Mouse (Mus musculus) hindbrain, embryonic 15.5 days (tissue): ENCODE measurements around the gene Lcmt2. TPM values are rescaled to one million over a fixed set of nuclear protein-coding genes. Genes with fewer than 3 reads are reported as not detected.
"Not testable (repeated sequence)": the region's sequence is repeated elsewhere in the genome, so short reads cannot be mapped to it uniquely, and the experiment has no call there.

Experiments used
- ATAC-seq: fragments of 200-750 bp; cut with Nextera tagmentation; 2 replicates; pipeline ENCODE4 v1.8.0; 2017; ENCODE audit warnings: low read depth, moderate number of reproducible peaks, moderate TSS enrichment; ENCODE audit not compliant: low FRiP score
- H3K27ac ChIP-seq: fragments of 300-500 bp; sonication (generic); replicated peaks from 2 replicates; pipeline ENCODE4 v1.5.1; 2015; ENCODE audit warnings: mild to moderate bottlenecking, inconsistent platforms
- H3K27me3 ChIP-seq: fragments of 300-500 bp; sonication (generic); 2 replicates; pipeline ENCODE4 v1.6.1; 2015; ENCODE audit warnings: control low read depth, inconsistent platforms
- H3K36me3 ChIP-seq: fragments of 300-500 bp; sonication (generic); 2 replicates; pipeline ENCODE4 v1.6.1; 2015; ENCODE audit warnings: control low read depth, inconsistent platforms
- H3K4me1 ChIP-seq: fragments of 300-500 bp; sonication (generic); replicated peaks from 2 replicates; pipeline ENCODE4 v1.6.1; 2015; ENCODE audit warnings: control low read depth, inconsistent platforms
- H3K4me2 ChIP-seq: fragments of 300-500 bp; sonication (generic); 2 replicates; pipeline ENCODE4 v1.6.1; 2015; ENCODE audit warnings: moderate library complexity, mild to moderate bottlenecking, inconsistent platforms
- H3K4me3 ChIP-seq: fragments of 300-500 bp; sonication (generic); 2 replicates; pipeline ENCODE4 v1.5.1; 2015; ENCODE audit warnings: mild to moderate bottlenecking, inconsistent platforms
- H3K9ac ChIP-seq: fragments of 300-500 bp; sonication (generic); 2 replicates; pipeline ENCODE4 v1.6.1; 2015; ENCODE audit warnings: inconsistent platforms
- H3K9me3 ChIP-seq: fragments of 300-500 bp; sonication (generic); 2 replicates; pipeline ENCODE4 v1.6.1; 2016; ENCODE audit warnings: control low read depth, inconsistent platforms
- WGBS: fragments of 180-500 bp; shearing (Covaris S2); methylation state at CpG from one replicate; pipeline ENCODE4 v1.1.7; 2015; 5-methylcytosine and 5-hydroxymethylcytosine counted together
- polyA plus RNA-seq: library from polyadenylated mRNA; unstranded; fragments of >200 nt; fragmentation: Nextera tagmentation; extraction: Ambion mirVana; gene quantifications from 2 replicates; pipeline ENCODE4 v1.2.1, GENCODE M21; 2015

Gene Lcmt2
- polyA plus RNA-seq, 1 experiment from 2014 or later = 21.0 TPM

DNA sequence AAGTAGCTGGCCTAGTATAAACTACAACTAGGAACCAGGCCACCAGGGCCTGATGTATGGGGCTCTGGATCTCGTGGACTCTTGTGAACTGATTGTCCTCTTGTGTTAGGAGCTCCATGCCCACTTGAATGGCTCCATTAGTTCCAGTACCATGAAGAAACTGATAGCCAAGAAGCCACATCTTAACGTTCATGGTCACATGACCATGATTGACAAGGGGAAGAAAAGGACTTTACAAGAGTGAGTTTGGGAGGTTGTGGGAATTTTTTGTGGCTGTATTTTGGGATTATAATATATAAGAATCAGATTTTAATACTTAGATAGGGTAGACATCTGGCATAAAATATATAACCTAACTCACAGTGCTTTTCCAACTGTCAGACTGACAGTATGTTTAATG, 2.0 kb upstream of the Lcmt2 start:
- Histone ChIP-seq H3K9ac (no peak overlapping the region), H3K4me2 (no peak overlapping the region), H3K36me3 (peaks cover 30% of the 10 kb centered on the region), H3K27ac (no peak overlapping the region), H3K4me1 (peaks cover 38% of the 10 kb centered on the region), H3K9me3 (no peaks in the 10 kb centered on the region), H3K27me3 (no peaks in the 10 kb centered on the region), H3K4me3 (no peak overlapping the region)
- no peak for ATAC-seq
- WGBS = 42% methylated on average over 2 of the region's 2 CpGs

DNA sequence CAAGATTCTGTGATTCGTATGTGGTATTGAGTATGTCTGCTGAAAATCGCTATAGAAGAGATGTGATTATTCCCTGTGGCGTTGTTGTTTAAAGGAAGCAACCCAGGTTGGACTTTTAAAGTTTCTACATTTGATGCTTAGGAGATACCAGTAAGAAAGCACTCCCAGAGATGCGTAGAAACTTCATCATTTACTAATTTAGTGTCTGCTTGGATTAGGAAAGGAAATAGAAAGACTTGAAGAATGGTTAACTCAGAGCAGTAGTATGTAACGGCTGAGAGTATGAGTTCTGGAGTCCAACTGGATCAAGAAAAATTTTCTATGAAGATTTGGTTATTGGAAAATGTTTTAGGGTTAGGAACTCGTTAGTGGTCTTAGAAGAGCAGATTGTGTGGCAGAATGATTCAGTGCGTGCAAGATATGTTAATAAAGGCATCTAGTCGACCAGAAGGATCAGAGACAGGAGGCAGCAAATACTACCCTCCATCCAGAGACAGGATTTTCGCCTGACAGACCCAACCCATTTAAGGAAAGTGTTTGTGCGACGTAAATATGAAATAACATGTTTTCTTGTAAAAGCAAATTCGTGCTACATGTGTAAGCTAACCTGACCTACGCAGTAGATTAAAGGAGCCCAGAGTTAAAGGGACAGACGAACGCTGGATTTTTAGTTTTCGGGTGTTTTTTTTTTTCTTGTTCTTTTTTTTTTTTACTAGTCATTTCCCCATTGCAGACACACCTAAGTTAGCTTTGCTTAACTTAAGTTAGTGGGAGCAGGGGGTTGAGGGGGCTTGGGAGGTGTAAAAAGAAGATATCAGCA, 973 bp upstream of the Lcmt2 start:
- H3K9ac ChIP-seq = peak overlapping the region; percentile 88
- H3K9me3 ChIP-seq = no peaks in the 10 kb centered on the region
- H3K4me2 ChIP-seq = peak overlapping the region; percentile 89
- H3K27me3 ChIP-seq = no peaks in the 10 kb centered on the region
- peaks cover 23% of the 10 kb centered on the region for H3K36me3 ChIP-seq
- H3K27ac ChIP-seq = peak overlapping the region; percentile 100
- ATAC-seq = no peak
- WGBS = 69% methylated on average over 16 of the region's 16 CpGs
- peaks cover 40% of the 10 kb centered on the region for H3K4me1 ChIP-seq
- peak overlapping the region; percentile 78 for H3K4me3 ChIP-seq

DNA sequence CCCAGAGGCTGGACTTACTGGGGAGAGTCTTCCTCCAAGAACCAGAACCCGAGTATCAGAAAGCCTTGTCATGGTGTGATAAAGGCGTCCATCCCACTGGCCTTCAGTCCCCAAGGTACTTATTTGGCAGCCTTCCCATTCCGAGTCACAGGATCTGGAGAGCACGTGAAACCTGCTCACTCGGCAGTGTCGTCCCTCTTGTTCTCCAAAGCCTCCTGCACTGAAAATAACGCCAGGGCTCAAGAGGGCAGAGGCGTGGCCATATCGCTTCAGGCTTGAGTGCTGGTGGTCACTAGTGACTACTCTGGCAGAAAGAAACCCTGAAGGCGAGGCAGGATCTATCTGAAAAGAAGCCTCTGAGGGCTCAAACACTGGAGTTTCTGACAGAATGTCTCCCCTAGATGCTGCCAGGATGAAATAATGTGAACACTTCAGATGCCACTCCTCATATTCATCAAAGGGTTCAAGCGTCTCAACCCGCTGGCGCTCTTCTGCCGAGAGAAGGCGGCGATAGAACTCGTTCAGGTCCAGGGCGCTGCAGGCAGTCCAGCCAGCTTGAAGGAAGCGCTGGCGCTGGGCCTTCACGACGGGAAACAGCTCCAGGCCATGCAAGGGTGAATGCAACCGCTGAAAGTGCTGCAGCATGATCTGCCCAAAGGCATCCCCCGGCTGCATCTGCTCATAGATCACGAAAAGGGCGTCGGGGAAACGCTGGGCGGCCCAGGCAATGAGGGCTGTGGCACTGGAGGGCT, 1.0 kb downstream of the Lcmt2 start:
- H3K4me2 ChIP-seq = peak overlapping the region; percentile 89
- peak overlapping the region; percentile 78 for H3K4me3 ChIP-seq
- H3K27me3 ChIP-seq = no peaks in the 10 kb centered on the region
- H3K36me3 ChIP-seq = 0 out of 2 replicates have a peak, but pooled peaks cover 15% of the 10 kb centered on the region
- no peaks in the 10 kb centered on the region for H3K9me3 ChIP-seq
- 42% methylated on average over 29 of the region's 29 CpGs for WGBS
- H3K4me1 ChIP-seq = peaks cover 40% of the 10 kb centered on the region
- ATAC-seq = peak; percentile 29; the same call in 1 of the 2 replicates
- H3K27ac ChIP-seq = peak overlapping the region; percentile 100
- peak overlapping the region; percentile 88 for H3K9ac ChIP-seq

GRCm38 (mm10) chr2:121137371-121137770, 3.1 kb downstream of the Lcmt2 start:
- no peak for ATAC-seq
- H3K27me3 ChIP-seq = no peaks in the 10 kb centered on the region
- H3K4me1 ChIP-seq = peaks cover 39% of the 10 kb centered on the region
- H3K4me3 ChIP-seq = no peak overlapping the region
- H3K36me3 ChIP-seq = 0 out of 2 replicates have a peak, but pooled peaks cover 9% of the 10 kb centered on the region
- WGBS = 98% methylated on average over 4 of the region's 4 CpGs
- no peaks in the 10 kb centered on the region for H3K9me3 ChIP-seq
- no peak overlapping the region for H3K27ac ChIP-seq
- H3K4me2 ChIP-seq = 0 out of 2 replicates have a peak overlapping the region, but pooled peaks have one; percentile 13
- no peak overlapping the region for H3K9ac ChIP-seq

GRCm38 (mm10) chr2:121132822-121133221, 7.6 kb downstream of the Lcmt2 start:
- Histone ChIP-seq H3K27ac (no peak overlapping the region), H3K9ac (no peak overlapping the region)
- 80% methylated on average over 1 of the region's 1 CpGs for WGBS

GRCm38 (mm10) chr2:121128865-121129620, 11.4 kb downstream of the Lcmt2 start:
- H3K9ac ChIP-seq = no peak overlapping the region
- WGBS = 81% methylated on average over 9 of the region's 9 CpGs
- H3K4me1 ChIP-seq = no peaks in the 10 kb centered on the region
- no peaks in the 10 kb centered on the region for H3K27me3 ChIP-seq
- H3K9me3 ChIP-seq = no peaks in the 10 kb centered on the region
- H3K4me3 ChIP-seq = no peak overlapping the region
- ATAC-seq = no peak
- no peaks in the 10 kb centered on the region for H3K36me3 ChIP-seq
- no peak overlapping the region for H3K27ac ChIP-seq
- no peak overlapping the region for H3K4me2 ChIP-seq

More at GRCm38 (mm10) chr2:121132822-121133221, 7.6 kb downstream of the Lcmt2 start:
- Histone ChIP-seq H3K4me1 (peaks cover 4% of the 10 kb centered on the region), H3K36me3 (0 out of 2 replicates have a peak, but pooled peaks cover 4% of the 10 kb centered on the region), H3K27me3 (no peaks in the 10 kb centered on the region), H3K4me2 (no peak overlapping the region), H3K9me3 (no peaks in the 10 kb centered on the region), H3K4me3 (no peak overlapping the region)
- ATAC-seq = no peak

DNA sequence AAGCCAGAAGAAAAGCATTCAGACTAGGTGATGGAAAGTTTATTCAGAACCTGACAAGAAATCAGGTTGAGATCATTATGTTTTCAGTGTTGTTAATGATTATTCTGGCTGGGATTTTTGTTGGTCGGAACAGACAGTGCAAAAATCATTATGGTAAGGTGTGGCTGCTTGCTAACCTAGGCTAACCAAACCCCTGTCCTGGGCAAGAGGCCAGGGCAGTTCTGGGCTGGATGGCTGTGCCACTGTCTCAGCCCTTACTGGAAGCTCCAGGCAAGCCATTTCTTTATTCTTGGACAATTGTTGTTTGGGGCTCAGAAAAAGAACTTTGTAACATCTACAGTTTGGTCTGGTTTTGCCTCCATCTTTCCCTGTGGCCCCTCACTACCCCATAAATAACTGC, 12.9 kb downstream of the Lcmt2 start:
- no peaks in the 10 kb centered on the region for H3K36me3 ChIP-seq
- no peak overlapping the region for H3K4me2 ChIP-seq
- no peaks in the 10 kb centered on the region for H3K27me3 ChIP-seq
- no peaks in the 10 kb centered on the region for H3K9me3 ChIP-seq
- WGBS = 82% methylated on average over 1 of the region's 1 CpGs
- no peak overlapping the region for H3K4me3 ChIP-seq
- H3K27ac ChIP-seq = no peak overlapping the region
- ATAC-seq = no peak
- H3K9ac ChIP-seq = no peak overlapping the region
- H3K4me1 ChIP-seq = no peaks in the 10 kb centered on the region

- H3K36me3 ChIP-seq, H3K4me3 ChIP-seq, H3K4me1 ChIP-seq, H3K9ac ChIP-seq, H3K4me2 ChIP-seq, H3K27ac ChIP-seq, H3K27me3 ChIP-seq, H3K9me3 ChIP-seq, ATAC-seq: not testable (repeated sequence)
- WGBS = 95% methylated on average over 5 of the region's 5 CpGs
These were observed 14.2 kb downstream of the Lcmt2 start for GRCm38 (mm10) chr2:121126302-121126701.

GRCm38 (mm10) chr2:121119260-121119659, 21.2 kb downstream of the Lcmt2 start:
- H3K27ac ChIP-seq = no peak overlapping the region
- H3K9me3 ChIP-seq = no peaks in the 10 kb centered on the region
- H3K4me2 ChIP-seq = no peak overlapping the region
- no peaks in the 10 kb centered on the region for H3K36me3 ChIP-seq
- no peak for ATAC-seq
- no peaks in the 10 kb centered on the region for H3K27me3 ChIP-seq
- H3K4me1 ChIP-seq = no peaks in the 10 kb centered on the region
- no peak overlapping the region for H3K9ac ChIP-seq
- H3K4me3 ChIP-seq = no peak overlapping the region
- WGBS = 95% methylated on average over 3 of the region's 3 CpGs

- Histone ChIP-seq H3K36me3 (no peaks in the 10 kb centered on the region), H3K4me1 (no peaks in the 10 kb centered on the region), H3K9ac (no peak overlapping the region), H3K27ac (no peak overlapping the region), H3K27me3 (no peaks in the 10 kb centered on the region), H3K9me3 (no peaks in the 10 kb centered on the region), H3K4me2 (no peak overlapping the region), H3K4me3 (no peak overlapping the region)
- WGBS = 94% methylated on average over 2 of the region's 2 CpGs
- no peak for ATAC-seq
These were observed 25.0 kb downstream of the Lcmt2 start for GRCm38 (mm10) chr2:121115418-121115817.

GRCm38 (mm10) chr2:121109695-121110094, 30.8 kb downstream of the Lcmt2 start, which contains the start of gene Tgm7:
TSS of gene Tgm7 (minus strand) at chr2:121109795.
- Histone ChIP-seq H3K27ac (no peak within 1 kb of the TSS), H3K9me3 (no peaks in the 10 kb centered on the region), H3K4me1 (no peaks in the 10 kb centered on the region), H3K27me3 (no peaks in the 10 kb centered on the region), H3K4me3 (no peak within 1 kb of the TSS), H3K36me3 (no peaks in the 10 kb centered on the region), H3K9ac (no peak within 1 kb of the TSS), H3K4me2 (no peak within 1 kb of the TSS)
- no peak for ATAC-seq
- 94% methylated on average over 4 of the region's 4 CpGs for WGBS
